Mouse (Mus musculus) lung, embryonic 16.5 days (tissue): ENCODE results near the gene Mcu. TPM values are rescaled to one million over a fixed set of nuclear protein-coding genes. Genes with fewer than 3 reads are reported as not detected.
A peak's percentile ranks its signal among the peaks of the same experiment; 100 is the strongest.

ENCODE experiments used
- ATAC-seq: fragments of 200-750 bp; cut with Nextera tagmentation; 2 replicates; pipeline ENCODE4 v1.8.0; 2017; ENCODE audit warnings: low read depth, mild to moderate bottlenecking, moderate library complexity
- H3K27ac ChIP-seq: fragments of 300-500 bp; sonication (generic); 2 replicates; pipeline ENCODE4 v1.5.1; 2014; ENCODE audit warnings: mild to moderate bottlenecking, control low read depth, low read length
- H3K27me3 ChIP-seq: fragments of 300-500 bp; sonication (generic); 2 replicates; pipeline ENCODE4 v1.6.1; 2014; ENCODE audit warnings: low read depth, low read length, mixed read lengths; ENCODE audit not compliant: control insufficient read depth, insufficient read depth
- H3K36me3 ChIP-seq: fragments of 300-500 bp; sonication (generic); 2 replicates; pipeline ENCODE4 v1.6.1; 2014; ENCODE audit warnings: low read length; ENCODE audit not compliant: control insufficient read depth, insufficient read depth
- H3K4me1 ChIP-seq: fragments of 300-500 bp; sonication (generic); replicated peaks from 2 replicates; pipeline ENCODE4 v1.6.1; 2014; ENCODE audit warnings: low read length, mixed read lengths; ENCODE audit not compliant: control insufficient read depth, insufficient read depth
- H3K4me2 ChIP-seq: fragments of 300-500 bp; sonication (generic); 2 replicates; pipeline ENCODE4 v1.6.1; 2014; ENCODE audit warnings: low read depth, low read length, control low read depth
- H3K4me3 ChIP-seq: fragments of 300-500 bp; sonication (generic); 2 replicates; pipeline ENCODE4 v1.5.1; 2014; ENCODE audit warnings: mild to moderate bottlenecking, low read length, control low read depth
- H3K9ac ChIP-seq: fragments of 300-500 bp; sonication (generic); 2 replicates; pipeline ENCODE4 v1.6.1; 2014; ENCODE audit warnings: low read length, control low read depth
- H3K9me3 ChIP-seq: fragments of 300-500 bp; sonication (generic); 2 replicates; pipeline ENCODE4 v1.6.1; 2016; ENCODE audit warnings: low read length; ENCODE audit not compliant: control insufficient read depth
- WGBS: fragments of 180-500 bp; shearing (Covaris S2); extraction: QIAGEN DNeasy Blood & Tissue Kit; methylation state at CpG from one replicate; pipeline ENCODE4 v1.1.7; 2014; 5-methylcytosine and 5-hydroxymethylcytosine counted together
- polyA plus RNA-seq: library from polyadenylated mRNA; unstranded; fragments of >200 nt; fragmentation: Nextera tagmentation; extraction: Ambion mirVana; gene quantifications from 2 replicates; pipeline ENCODE4 v1.2.1, GENCODE M21; 2015

Gene Mcu
- polyA plus RNA-seq, 1 experiment from 2014 or later = 33.3 TPM

DNA sequence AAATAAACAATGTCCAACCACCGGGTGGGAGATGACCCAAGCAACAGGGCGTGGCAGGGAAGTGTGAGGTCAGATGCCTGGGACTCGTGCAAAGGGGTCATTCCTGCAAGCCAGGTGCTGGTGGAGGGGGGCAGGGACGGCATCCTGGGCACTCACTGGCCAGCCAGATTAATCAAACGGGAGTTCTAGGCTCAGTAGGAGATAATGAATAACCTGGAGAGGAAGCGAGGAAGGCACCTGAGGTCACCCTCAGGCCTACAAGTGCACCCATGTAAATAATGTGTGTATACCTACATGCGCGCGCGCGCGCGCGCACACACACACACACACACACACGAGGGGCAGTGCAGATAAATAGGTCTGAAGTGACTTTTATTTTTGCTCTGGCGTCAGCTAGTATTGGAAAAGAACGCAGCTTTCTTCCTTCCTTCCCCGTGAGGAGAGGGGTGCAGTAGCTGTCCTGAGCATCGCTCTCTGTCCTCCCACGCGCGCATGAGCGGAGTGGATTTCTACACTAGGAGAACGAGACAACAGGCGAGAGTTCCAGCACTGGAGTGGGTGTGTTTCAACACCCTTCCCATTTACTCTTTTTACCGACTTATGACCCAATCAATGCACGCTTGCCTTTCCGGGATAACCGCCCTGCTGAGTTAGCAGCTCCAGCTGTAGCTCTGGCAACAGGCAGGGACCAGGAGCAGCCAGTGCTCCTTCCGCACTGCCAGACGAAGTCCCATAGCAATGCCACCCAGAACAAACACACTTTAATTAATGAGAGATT is 112.9 kb downstream of the Mcu start:
- no peaks in the 10 kb centered on the region for H3K9me3 ChIP-seq
- H3K27me3 ChIP-seq = no peaks in the 10 kb centered on the region
- H3K4me2 ChIP-seq = peak overlapping the region; percentile 74
- H3K9ac ChIP-seq = peak overlapping the region; percentile 35; the same call in 1 of the 2 replicates
- H3K4me3 ChIP-seq = peak overlapping the region; percentile 44
- 40% methylated on average over 31 of the region's 31 CpGs for WGBS
- peaks cover 11% of the 10 kb centered on the region for H3K4me1 ChIP-seq
- ATAC-seq = peak; percentile 84
- H3K36me3 ChIP-seq = no peaks in the 10 kb centered on the region
- H3K27ac ChIP-seq = peak overlapping the region; percentile 10; the same call in 1 of the 2 replicates

GRCm38 (mm10) chr10:59502381-59502780 is 114.1 kb downstream of the Mcu start:
- Histone ChIP-seq H3K27ac (no peak overlapping the region), H3K4me3 (no peak overlapping the region), H3K9me3 (no peaks in the 10 kb centered on the region), H3K9ac (no peak overlapping the region), H3K4me1 (peaks cover 11% of the 10 kb centered on the region), H3K27me3 (no peaks in the 10 kb centered on the region), H3K4me2 (no peak overlapping the region), H3K36me3 (no peaks in the 10 kb centered on the region)
- 82% methylated on average over 12 of the region's 12 CpGs for WGBS
- no peak for ATAC-seq

DNA sequence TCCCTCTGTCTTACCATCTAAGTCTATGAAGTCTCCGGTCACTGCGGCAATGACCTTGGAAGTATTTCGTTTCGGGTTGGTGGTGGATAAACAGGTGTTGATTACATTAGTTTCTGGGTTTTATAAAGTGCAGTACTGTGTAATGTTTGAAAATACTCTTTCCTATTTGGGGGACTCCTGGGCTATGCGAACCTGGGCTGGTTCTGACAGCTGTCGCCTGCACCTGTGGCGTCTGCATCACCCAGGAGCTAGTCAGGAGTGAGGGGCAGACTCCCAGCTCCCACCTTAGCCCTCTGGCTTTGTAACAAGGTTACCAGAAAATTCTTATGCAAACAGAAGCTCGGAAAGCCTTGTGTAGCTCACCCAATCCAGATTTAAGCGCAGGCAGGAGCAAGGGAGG is 114.7 kb downstream of the Mcu start:
- 85% methylated on average over 9 of the region's 9 CpGs for WGBS
- Histone ChIP-seq H3K27me3 (no peaks in the 10 kb centered on the region), H3K9me3 (no peaks in the 10 kb centered on the region), H3K27ac (no peak overlapping the region), H3K4me1 (peaks cover 11% of the 10 kb centered on the region), H3K9ac (no peak overlapping the region), H3K4me2 (no peak overlapping the region), H3K4me3 (no peak overlapping the region), H3K36me3 (no peaks in the 10 kb centered on the region)
- ATAC-seq = no peak

DNA sequence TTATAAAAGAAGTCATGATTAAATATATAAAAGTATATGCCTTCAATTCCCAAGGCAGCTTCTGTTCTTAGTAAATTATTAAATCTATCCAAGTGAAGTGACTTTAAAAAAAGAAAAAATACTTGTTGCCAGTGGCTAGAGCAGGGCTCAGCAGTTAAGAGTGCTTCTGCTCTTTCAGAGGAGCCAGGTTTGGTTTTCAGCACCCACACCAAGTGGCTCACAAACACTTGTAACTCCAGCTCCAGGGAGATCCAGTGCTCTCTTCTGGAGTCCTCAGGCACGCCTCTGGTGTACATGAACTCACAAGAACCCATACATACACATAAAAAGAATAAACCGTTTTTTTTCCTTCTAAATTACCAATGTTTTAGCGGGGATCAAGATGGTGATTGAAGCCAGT is 116.3 kb downstream of the Mcu start:
- Histone ChIP-seq H3K4me1 (peaks cover 11% of the 10 kb centered on the region), H3K27me3 (no peaks in the 10 kb centered on the region), H3K9me3 (no peaks in the 10 kb centered on the region), H3K27ac (peak overlapping the region; percentile 37; the same call in 1 of the 2 replicates), H3K9ac (no peak overlapping the region), H3K4me2 (no peak overlapping the region), H3K4me3 (no peak overlapping the region), H3K36me3 (no peaks in the 10 kb centered on the region)
- WGBS = 60% methylated on average over 3 of the region's 3 CpGs
- peak; percentile 73 for ATAC-seq

DNA sequence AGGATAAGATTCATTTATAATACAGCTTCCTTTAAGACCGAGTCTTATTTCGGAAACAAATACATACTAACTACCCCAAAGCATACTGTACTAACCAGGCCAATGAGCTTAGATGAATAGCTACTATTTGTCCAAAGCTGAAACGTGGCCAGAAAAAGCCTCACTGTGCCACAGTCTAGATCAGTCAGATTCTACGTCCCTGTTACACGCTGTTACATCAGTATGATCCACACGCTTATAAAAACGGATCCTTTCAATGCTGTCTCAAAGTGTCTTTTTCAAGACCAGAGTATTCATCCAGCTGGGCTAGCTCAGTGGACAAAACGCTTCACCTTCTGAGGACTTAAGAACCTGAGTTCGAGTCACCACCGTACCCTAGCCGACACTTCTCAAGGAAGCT is 119.5 kb downstream of the Mcu start:
- Histone ChIP-seq H3K4me2 (no peak overlapping the region), H3K27ac (no peak overlapping the region), H3K9me3 (peaks cover under 1% of the 10 kb centered on the region; the same call in 1 of the 2 replicates), H3K4me1 (peaks cover 2% of the 10 kb centered on the region; the same call in 1 of the 2 replicates), H3K4me3 (no peak overlapping the region), H3K9ac (no peak overlapping the region), H3K27me3 (no peaks in the 10 kb centered on the region), H3K36me3 (no peaks in the 10 kb centered on the region)
- 90% methylated on average over 11 of the region's 11 CpGs for WGBS
- ATAC-seq = no peak

GRCm38 (mm10) chr10:59494917-59495316 is 121.6 kb downstream of the Mcu start:
- WGBS = 65% methylated on average over 8 of the region's 8 CpGs
- Histone ChIP-seq H3K27me3 (no peaks in the 10 kb centered on the region), H3K4me2 (no peak overlapping the region), H3K9me3 (peaks cover 7% of the 10 kb centered on the region; the same call in 1 of the 2 replicates), H3K27ac (no peak overlapping the region), H3K4me3 (no peak overlapping the region), H3K4me1 (peaks cover 2% of the 10 kb centered on the region; the same call in 1 of the 2 replicates), H3K36me3 (no peaks in the 10 kb centered on the region), H3K9ac (no peak overlapping the region)
- ATAC-seq = no peak

DNA sequence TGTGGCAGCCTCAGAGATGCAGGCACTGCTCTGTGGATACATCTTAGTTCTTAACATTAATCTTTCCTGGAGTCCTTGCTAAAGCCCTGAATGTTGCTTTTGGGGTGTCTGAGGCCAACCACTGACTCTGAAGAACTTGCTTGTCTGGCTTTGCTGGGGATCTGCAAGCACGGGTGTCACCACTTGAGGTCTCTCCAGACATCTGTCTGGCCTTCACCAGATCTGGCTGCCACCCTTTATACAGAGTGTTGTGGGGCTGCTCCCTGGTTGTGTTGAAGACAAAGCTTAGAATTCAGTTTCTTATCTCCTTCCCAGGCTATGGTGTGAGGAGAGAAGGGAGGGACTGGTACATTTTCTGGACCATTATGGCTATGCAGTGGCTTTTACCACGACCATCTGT is 122.4 kb downstream of the Mcu start:
- Histone ChIP-seq H3K4me3 (no peak overlapping the region), H3K9ac (no peak overlapping the region), H3K4me2 (no peak overlapping the region), H3K4me1 (no peaks in the 10 kb centered on the region), H3K36me3 (no peaks in the 10 kb centered on the region), H3K9me3 (peaks cover 7% of the 10 kb centered on the region; the same call in 1 of the 2 replicates), H3K27me3 (no peaks in the 10 kb centered on the region), H3K27ac (no peak overlapping the region)
- ATAC-seq = peak; percentile 64
- WGBS = 22% methylated on average over 2 of the region's 2 CpGs

- Histone ChIP-seq H3K27me3 (no peaks in the 10 kb centered on the region), H3K9ac (no peak overlapping the region), H3K36me3 (peaks cover 5% of the 10 kb centered on the region; the same call in 1 of the 2 replicates), H3K4me2 (no peak overlapping the region), H3K9me3 (peaks cover 7% of the 10 kb centered on the region; the same call in 1 of the 2 replicates), H3K27ac (no peak overlapping the region), H3K4me3 (no peak overlapping the region), H3K4me1 (no peaks in the 10 kb centered on the region)
- WGBS = 84% methylated on average over 8 of the region's 8 CpGs
- ATAC-seq = no peak
Measured at GRCm38 (mm10) chr10:59490920-59491319, 125.6 kb downstream of the Mcu start.

DNA sequence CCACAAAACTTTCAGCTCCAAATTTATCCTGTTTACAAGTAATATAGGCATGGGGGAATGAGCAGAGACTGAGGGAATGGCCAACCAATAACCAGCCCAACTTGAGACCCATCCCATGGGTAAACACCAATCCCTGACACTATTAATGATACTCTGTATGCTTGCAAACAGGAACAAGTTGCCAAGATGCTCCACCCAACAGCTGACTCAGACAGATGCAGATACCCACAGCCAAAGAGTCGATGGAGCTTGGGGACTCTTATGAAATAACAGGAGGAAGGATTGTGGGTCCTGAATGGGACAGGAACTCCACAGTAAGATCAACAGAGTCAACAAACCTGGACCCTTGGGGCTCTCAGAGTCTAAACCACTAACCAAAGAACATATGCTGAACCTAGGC is 127.1 kb downstream of the Mcu start:
- H3K27me3 ChIP-seq = no peaks in the 10 kb centered on the region
- H3K4me2 ChIP-seq = no peak overlapping the region
- ATAC-seq = no peak
- 86% methylated on average over 1 of the region's 1 CpGs for WGBS
- no peaks in the 10 kb centered on the region for H3K4me1 ChIP-seq
- H3K9ac ChIP-seq = no peak overlapping the region
- peaks cover 7% of the 10 kb centered on the region; the same call in 1 of the 2 replicates for H3K9me3 ChIP-seq
- no peak overlapping the region for H3K4me3 ChIP-seq
- H3K36me3 ChIP-seq = peaks cover 5% of the 10 kb centered on the region; the same call in 1 of the 2 replicates
- no peak overlapping the region for H3K27ac ChIP-seq
